8 mouse cellular contexts compared by ENCODE assay signal in the genomic region with DNA sequence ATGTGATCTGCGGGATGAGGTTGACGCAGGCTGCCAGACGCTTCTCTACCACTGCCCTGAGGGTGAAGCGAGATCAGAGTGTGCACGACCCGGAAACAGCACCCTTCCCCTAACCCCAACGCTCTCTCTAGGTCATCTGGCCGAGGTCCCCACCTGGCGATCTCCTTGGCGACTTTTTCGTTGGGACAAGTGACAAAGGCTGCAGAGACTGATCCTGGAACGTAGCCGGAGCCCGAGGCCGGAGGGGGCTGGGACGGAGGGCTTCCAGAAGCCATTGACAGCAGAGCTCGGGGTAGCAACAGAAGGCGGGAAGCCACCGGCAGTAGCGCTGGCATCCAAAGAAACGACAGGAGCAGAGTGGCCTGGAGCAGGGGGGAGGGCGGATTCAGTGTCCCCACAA. TPM values are rescaled to one million over a fixed set of nuclear protein-coding genes. Genes with fewer than 3 reads are reported as not detected.
DNase-seq lines count a peak whose midpoint lies in the region; ATAC-seq and TF ChIP-seq lines count a peak whose summit lies in the region.

No protein-coding gene starts in this region.

- no peaks in the 10 kb centered on the region for H3K9me3 ChIP-seq in heart, embryonic 13.5 days
- no peaks in the 10 kb centered on the region for H3K9me3 ChIP-seq in forebrain, embryonic 13.5 days (replicated peaks)

- H3K9ac ChIP-seq in heart, embryonic 13.5 days = peak overlapping the region; percentile 93
- H3K9ac ChIP-seq in forebrain, embryonic 13.5 days = peak overlapping the region; percentile 75
- H3K9ac ChIP-seq in liver, adult 2 months (ENCODE audit: low read depth, low read length) = peak overlapping the region; percentile 65

- no peak for TF ChIP-seq POLR2A in bone marrow, adult 2 months (IDR thresholded peaks at IDR 0.05; ENCODE audit: borderline replicate concordance, control insufficient read depth, low read depth, low read length)
- no peak for TF ChIP-seq POLR2A in liver, adult 2 months (IDR thresholded peaks at IDR 0.05; ENCODE audit: extremely low read depth, insufficient read depth, low read length)
- TF ChIP-seq POLR2A in small intestine, adult 2 months (IDR thresholded peaks at IDR 0.05; ENCODE audit: low read depth, low read length) = no peak

- intact Hi-C loops in heart, postnatal 36 days (cut with DNase I) = no loop called here

- H3K27me3 ChIP-seq in heart, embryonic 13.5 days (replicated peaks) = no peaks in the 10 kb centered on the region
- no peaks in the 10 kb centered on the region for H3K27me3 ChIP-seq in forebrain, embryonic 13.5 days
- no peaks in the 10 kb centered on the region for H3K27me3 ChIP-seq in liver, adult 2 months (ENCODE audit: control insufficient read depth, insufficient read depth, low read length)
- no peaks in the 10 kb centered on the region for H3K27me3 ChIP-seq in small intestine, adult 2 months (ENCODE audit: control insufficient read depth, insufficient read depth, low read length)

- H3K4me3 ChIP-seq in heart, embryonic 13.5 days = peak overlapping the region; percentile 73
- H3K4me3 ChIP-seq in bone marrow, adult 2 months (replicated peaks; ENCODE audit: control insufficient read depth, low read depth, low read length) = peak overlapping the region; percentile 68
- H3K4me3 ChIP-seq in forebrain, embryonic 13.5 days = peak overlapping the region; percentile 63
- H3K4me3 ChIP-seq in liver, adult 2 months (ENCODE audit: insufficient read depth, low read depth, low read length) = peak overlapping the region; percentile 85
- peak overlapping the region; percentile 83 for H3K4me3 ChIP-seq in small intestine, adult 2 months (ENCODE audit: low read depth, low read length)

- H3K4me2 ChIP-seq in heart, embryonic 13.5 days = peak overlapping the region; percentile 99
- H3K4me2 ChIP-seq in forebrain, embryonic 13.5 days = peak overlapping the region; percentile 93

- WGBS in heart, embryonic 13.5 days = under 1% methylated on average over 22 of the region's 22 CpGs
- under 1% methylated on average over 22 of the region's 22 CpGs for WGBS in bone marrow, adult 2 months
- under 1% methylated on average over 22 of the region's 22 CpGs for WGBS in forebrain, embryonic 13.5 days
- WGBS in liver, adult 2 months = under 1% methylated on average over 22 of the region's 22 CpGs
- 1% methylated on average over 22 of the region's 22 CpGs for WGBS in small intestine, adult 2 months

- peaks cover 37% of the 10 kb centered on the region for H3K36me3 ChIP-seq in heart, embryonic 13.5 days
- H3K36me3 ChIP-seq in forebrain, embryonic 13.5 days (ENCODE audit: poor library complexity, severe bottlenecking) = peaks cover 32% of the 10 kb centered on the region
- no peaks in the 10 kb centered on the region for H3K36me3 ChIP-seq in liver, adult 2 months (ENCODE audit: control insufficient read depth, insufficient read depth, low read length)
- peaks cover 22% of the 10 kb centered on the region for H3K36me3 ChIP-seq in small intestine, adult 2 months (ENCODE audit: control insufficient read depth, insufficient read depth, low read length)

- no peak for ATAC-seq in heart, embryonic 13.5 days (ENCODE audit: extremely low read depth, insufficient number of reproducible peaks, low FRiP score, low TSS enrichment)
- ATAC-seq in forebrain, embryonic 13.5 days = no peak; the same call in 1 of the 2 replicates

- no peak for TF ChIP-seq CTCF in bone marrow, adult 2 months (IDR thresholded peaks at IDR 0.05; ENCODE audit: control insufficient read depth, insufficient read depth, low read length)
- TF ChIP-seq CTCF in liver, adult 2 months (IDR thresholded peaks at IDR 0.05; ENCODE audit: low read depth, low read length) = no peak
- no peak for TF ChIP-seq CTCF in small intestine, adult 2 months (IDR thresholded peaks at IDR 0.05; ENCODE audit: extremely low read depth, insufficient read length, insufficient replicate concordance, low read depth, low read length)

- no peak for DNase-seq in heart, postnatal 36 days
- DNase-seq in liver, adult 2 months (ENCODE audit: extremely low read depth, low read depth, low spot score) = peak; percentile 41
- DNase-seq in right cerebral cortex, postnatal 36 days (ENCODE audit: low spot score in 2 of 2) = no peak
- no peak for DNase-seq in thymus, postnatal 0 days (ENCODE audit: low spot score)

- peak overlapping the region; percentile 88 for H3K27ac ChIP-seq in heart, embryonic 13.5 days (replicated peaks)
- H3K27ac ChIP-seq in bone marrow, adult 2 months (ENCODE audit: control insufficient read depth, insufficient read depth, low read depth, low read length, poor library complexity) = peak overlapping the region; percentile 81
- H3K27ac ChIP-seq in forebrain, embryonic 13.5 days = peak overlapping the region; percentile 63
- H3K27ac ChIP-seq in liver, adult 2 months (replicated peaks; ENCODE audit: insufficient read depth, low read depth, low read length) = peak overlapping the region; percentile 75
- peak overlapping the region; percentile 74 for H3K27ac ChIP-seq in small intestine, adult 2 months (ENCODE audit: insufficient read depth, low read depth, low read length)

- peaks cover 52% of the 10 kb centered on the region for H3K4me1 ChIP-seq in heart, embryonic 13.5 days
- H3K4me1 ChIP-seq in bone marrow, adult 2 months (ENCODE audit: control insufficient read depth, insufficient read depth, low read length) = peaks cover 1% of the 10 kb centered on the region; the same call in 1 of the 2 replicates
- H3K4me1 ChIP-seq in forebrain, embryonic 13.5 days = peaks cover 58% of the 10 kb centered on the region
- peaks cover 12% of the 10 kb centered on the region for H3K4me1 ChIP-seq in liver, adult 2 months (ENCODE audit: control insufficient read depth, insufficient read depth, low read length)
- peaks cover 16% of the 10 kb centered on the region for H3K4me1 ChIP-seq in small intestine, adult 2 months (ENCODE audit: control insufficient read depth, insufficient read depth, insufficient read length, low read length)

- peaks cover 2% of the 10 kb centered on the region for H3K79me2 ChIP-seq in liver, adult 2 months (ENCODE audit: control insufficient read depth, insufficient read depth, low read length)

RNA-seq across cellular contexts. Expression of a gene that starts 0.6 kb away (rescaled TPM):
- polyA plus RNA-seq in heart, embryonic 13.5 days (2015; fragmentation: Nextera tagmentation; extraction: Ambion mirVana) = 152 and 169 TPM in 2 replicates
- total RNA-seq in heart, postnatal 36 days (2021) = 10 to 100 TPM; 86.2 to 90.3 TPM
- polyA plus RNA-seq in bone marrow, adult 2 months (2011; ENCODE audit: insufficient read depth, insufficient read length, low replicate concordance, missing spikeins) = 77.1 and 99.0 TPM in 2 replicates
- 171 and 172 TPM in 2 replicates for polyA plus RNA-seq in forebrain, embryonic 13.5 days (2015; fragmentation: Nextera tagmentation; extraction: Ambion mirVana)
- total RNA-seq in liver, adult 2 months (2014; rRNA removed) = 19.6 and 21.4 TPM in 2 replicates
- 126 and 129 TPM in 2 replicates for polyA plus RNA-seq in liver, adult 2 months (2012; rRNA removed)
- 83.4 and 151 TPM in 2 replicates for polyA plus RNA-seq in small intestine, adult 2 months (2012; rRNA removed)
- polyA plus RNA-seq in thymus, postnatal 0 days (2015; fragmentation: Nextera tagmentation; extraction: Ambion mirVana) = 237 and 241 TPM in 2 replicates

RNA-seq across cellular contexts. Expression of a gene that starts 2.3 kb away (rescaled TPM):
- polyA plus RNA-seq in heart, embryonic 13.5 days (2015; fragmentation: Nextera tagmentation; extraction: Ambion mirVana) = 1.3 and 2.0 TPM in 2 replicates
- total RNA-seq in heart, postnatal 36 days (2021) = 1 to 10 TPM; 4.1 to 6.4 TPM
- polyA plus RNA-seq in bone marrow, adult 2 months (2011; ENCODE audit: insufficient read depth, insufficient read length, low replicate concordance, missing spikeins) = 9.5 and 24.1 TPM in 2 replicates
- polyA plus RNA-seq in forebrain, embryonic 13.5 days (2015; fragmentation: Nextera tagmentation; extraction: Ambion mirVana) = 5.9 TPM in 2 replicates
- 0.92 and 0.94 TPM in 2 replicates for total RNA-seq in liver, adult 2 months (2014; rRNA removed)
- 1.3 and 2.3 TPM in 2 replicates for polyA plus RNA-seq in liver, adult 2 months (2012; rRNA removed)
- polyA plus RNA-seq in small intestine, adult 2 months (2012; rRNA removed) = 5.8 and 8.6 TPM in 2 replicates
- 0.21 TPM in 2 replicates for polyA plus RNA-seq in thymus, postnatal 0 days (2015; fragmentation: Nextera tagmentation; extraction: Ambion mirVana)

RNA-seq across cellular contexts. Expression of a gene that starts 5.9 kb away (rescaled TPM):
- polyA plus RNA-seq in heart, embryonic 13.5 days (2015; fragmentation: Nextera tagmentation; extraction: Ambion mirVana) = 8.4 and 9.2 TPM in 2 replicates
- total RNA-seq in heart, postnatal 36 days (2021) = 10 to 100 TPM; 13.9 to 14.5 TPM
- polyA plus RNA-seq in bone marrow, adult 2 months (2011; ENCODE audit: insufficient read depth, insufficient read length, low replicate concordance, missing spikeins) = 43.0 and 63.9 TPM in 2 replicates
- 8.8 and 9.5 TPM in 2 replicates for polyA plus RNA-seq in forebrain, embryonic 13.5 days (2015; fragmentation: Nextera tagmentation; extraction: Ambion mirVana)
- 4.2 and 5.6 TPM in 2 replicates for total RNA-seq in liver, adult 2 months (2014; rRNA removed)
- 22.0 and 35.0 TPM in 2 replicates for polyA plus RNA-seq in liver, adult 2 months (2012; rRNA removed)
- polyA plus RNA-seq in small intestine, adult 2 months (2012; rRNA removed) = 35.6 and 67.1 TPM in 2 replicates
- 8.5 and 9.3 TPM in 2 replicates for polyA plus RNA-seq in thymus, postnatal 0 days (2015; fragmentation: Nextera tagmentation; extraction: Ambion mirVana)

RNA-seq across cellular contexts. Expression of a gene that starts 21.8 kb away (rescaled TPM):
- 6.3 and 7.0 TPM in 2 replicates for polyA plus RNA-seq in heart, embryonic 13.5 days (2015; fragmentation: Nextera tagmentation; extraction: Ambion mirVana)
- total RNA-seq in heart, postnatal 36 days (2021) = under 1 TPM; 0.44 to 0.95 TPM
- polyA plus RNA-seq in bone marrow, adult 2 months (2011; ENCODE audit: insufficient read depth, insufficient read length, low replicate concordance, missing spikeins) = 30.8 and 50.8 TPM in 2 replicates
- 8.9 and 9.2 TPM in 2 replicates for polyA plus RNA-seq in forebrain, embryonic 13.5 days (2015; fragmentation: Nextera tagmentation; extraction: Ambion mirVana)
- 0.47 and 0.55 TPM in 2 replicates for total RNA-seq in liver, adult 2 months (2014; rRNA removed)
- polyA plus RNA-seq in liver, adult 2 months (2012; rRNA removed) = 0.45 and 0.50 TPM in 2 replicates
- 2.5 and 3.7 TPM in 2 replicates for polyA plus RNA-seq in small intestine, adult 2 months (2012; rRNA removed)
- polyA plus RNA-seq in thymus, postnatal 0 days (2015; fragmentation: Nextera tagmentation; extraction: Ambion mirVana) = 4.2 and 5.8 TPM in 2 replicates

RNA-seq across cellular contexts. Expression of a gene that starts 34.2 kb away (rescaled TPM):
- 9.1 and 9.8 TPM in 2 replicates for polyA plus RNA-seq in heart, embryonic 13.5 days (2015; fragmentation: Nextera tagmentation; extraction: Ambion mirVana)
- total RNA-seq in heart, postnatal 36 days (2021) = 1 to 10 TPM; 2.1 to 2.6 TPM
- polyA plus RNA-seq in bone marrow, adult 2 months (2011; ENCODE audit: insufficient read depth, insufficient read length, low replicate concordance, missing spikeins) = 6.7 and 10.2 TPM in 2 replicates
- 17.4 and 17.7 TPM in 2 replicates for polyA plus RNA-seq in forebrain, embryonic 13.5 days (2015; fragmentation: Nextera tagmentation; extraction: Ambion mirVana)
- total RNA-seq in liver, adult 2 months (2014; rRNA removed) = 3.3 and 4.1 TPM in 2 replicates
- 3.6 and 4.6 TPM in 2 replicates for polyA plus RNA-seq in liver, adult 2 months (2012; rRNA removed)
- polyA plus RNA-seq in small intestine, adult 2 months (2012; rRNA removed) = 4.7 and 9.1 TPM in 2 replicates
- polyA plus RNA-seq in thymus, postnatal 0 days (2015; fragmentation: Nextera tagmentation; extraction: Ambion mirVana) = 21.1 and 24.0 TPM in 2 replicates
